In the genomic region with DNA sequence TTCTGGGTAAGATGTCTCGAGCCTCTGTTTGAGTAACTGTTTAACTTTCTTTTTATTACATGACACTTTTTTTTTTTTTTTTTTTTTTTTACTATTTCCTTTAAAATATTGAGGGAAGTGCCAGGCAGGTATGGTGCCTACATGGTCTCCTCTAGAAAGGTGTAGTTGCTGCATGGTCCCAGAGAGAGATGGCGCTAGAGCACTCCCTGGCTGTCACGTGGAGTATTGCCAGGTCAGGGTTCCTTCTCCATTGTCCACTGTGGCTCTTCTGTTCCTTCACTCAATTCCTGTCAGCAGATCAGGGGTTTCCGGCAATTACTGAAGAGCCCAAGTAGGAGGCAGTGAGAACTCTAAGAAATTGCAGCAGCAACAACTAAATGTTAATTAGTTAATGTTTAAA, we compare ENCODE assay signal across 1 mouse cellular context.
TF ChIP-seq lines count a peak whose summit lies in the region.

No protein-coding gene starts in this region.

TF ChIP-seq in MEL, 35 proteins besides CTCF, POLR2A, EP300 and RAD21 (continued from another document):
- TF ChIP-seq NELFE (IDR thresholded peaks at IDR 0.05; ENCODE audit: low read depth, low read length) (no peak), BHLHE40 (IDR thresholded peaks at IDR 0.05; ENCODE audit: borderline replicate concordance, low read depth, low read length) (no peak), TAL1 (IDR thresholded peaks at IDR 0.05; ENCODE audit: low read length) (no peak)
TF ChIP-seq in MEL: peak in this region for 4.
